Mouse (Mus musculus) adrenal gland, postnatal 10 days (tissue): ENCODE measurements around the gene Cdk11b. TPM values are rescaled to one million over a fixed set of nuclear protein-coding genes. Genes with fewer than 3 reads are reported as not detected.
"Not testable (repeated sequence)": the region's sequence is repeated elsewhere in the genome, so short reads cannot be mapped to it uniquely, and the experiment has no call there.

ENCODE experiments used
- DNase-seq: peaks from one replicate; pipeline ENCODE4 v3.0.0; 2021; ENCODE audit warnings: mixed read lengths
- total RNA-seq, 2 experiments: library from RNA; stranded (reverse); gene quantifications; 2 replicates each; pipeline ENCODE4 v1.2.3; 2021

Gene Cdk11b
- total RNA-seq, 2 experiments from 2014 or later: 34.6 to 38.3 TPM

- DNase-seq: no peak
These were observed 19.5 kb upstream of the Cdk11b start for GRCm38 (mm10) chr4:155605132-155605531.

GRCm38 (mm10) chr4:155606825-155607224, 17.8 kb upstream of the Cdk11b start:
- DNase-seq: no peak

DNA sequence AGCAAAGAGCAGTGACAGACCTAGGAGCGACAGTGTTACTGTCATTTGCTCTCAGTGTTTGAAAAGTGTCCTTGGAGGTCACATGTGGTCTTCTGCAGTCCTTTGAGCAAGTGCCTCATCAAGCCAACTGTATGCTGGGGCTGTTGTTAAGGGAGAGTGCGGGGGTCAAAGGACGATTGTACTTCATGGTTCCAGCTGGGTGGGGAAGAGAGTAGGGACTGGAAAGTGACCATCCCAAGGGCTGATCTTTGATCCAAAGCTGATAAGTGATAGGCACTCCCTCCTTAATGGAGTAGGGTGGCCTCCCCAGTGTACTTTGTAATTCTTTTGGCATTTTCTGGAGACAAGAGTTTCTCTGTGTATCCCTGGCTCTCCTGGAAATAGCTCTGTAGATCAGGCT, 12.8 kb upstream of the Cdk11b start:
- no peak for DNase-seq

- no peak for DNase-seq
These were observed 11.4 kb upstream of the Cdk11b start for GRCm38 (mm10) chr4:155613264-155613663.

- no peak for DNase-seq
These were observed 6.3 kb upstream of the Cdk11b start for GRCm38 (mm10) chr4:155618321-155618720.

- no peak for DNase-seq
These were observed 5.6 kb downstream of the Cdk11b start for GRCm38 (mm10) chr4:155630267-155630666.

- DNase-seq: no peak
These were observed 11.3 kb downstream of the Cdk11b start for GRCm38 (mm10) chr4:155635766-155636499.

- no peak for DNase-seq
These were observed 18.9 kb downstream of the Cdk11b start for GRCm38 (mm10) chr4:155643531-155643930.

DNA sequence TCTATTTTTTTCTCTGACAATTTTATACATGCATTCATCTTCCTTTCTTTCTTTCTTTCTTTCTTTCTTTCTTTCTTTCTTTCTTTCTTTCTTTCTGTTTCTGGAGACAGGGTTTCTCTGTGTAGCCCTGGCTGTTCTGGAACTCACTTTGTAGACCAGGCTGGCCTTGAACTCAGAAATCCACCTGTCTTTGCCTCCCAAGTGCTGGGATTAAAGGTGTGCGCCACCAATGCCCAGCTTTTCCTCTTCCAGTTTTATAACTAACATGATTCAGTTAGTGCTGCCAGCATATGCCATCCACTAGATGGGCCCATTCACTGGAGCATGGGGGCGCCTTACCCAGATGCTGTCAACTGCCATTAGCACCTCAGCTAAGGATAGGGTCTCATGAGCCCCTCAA, 20.7 kb downstream of the Cdk11b start, which contains the start of gene Gm10563:
Gene Gm10563 (minus strand): TSS at position 101 of the 400 bp plus-strand sequence.
- DNase-seq: not testable (repeated sequence)

DNA sequence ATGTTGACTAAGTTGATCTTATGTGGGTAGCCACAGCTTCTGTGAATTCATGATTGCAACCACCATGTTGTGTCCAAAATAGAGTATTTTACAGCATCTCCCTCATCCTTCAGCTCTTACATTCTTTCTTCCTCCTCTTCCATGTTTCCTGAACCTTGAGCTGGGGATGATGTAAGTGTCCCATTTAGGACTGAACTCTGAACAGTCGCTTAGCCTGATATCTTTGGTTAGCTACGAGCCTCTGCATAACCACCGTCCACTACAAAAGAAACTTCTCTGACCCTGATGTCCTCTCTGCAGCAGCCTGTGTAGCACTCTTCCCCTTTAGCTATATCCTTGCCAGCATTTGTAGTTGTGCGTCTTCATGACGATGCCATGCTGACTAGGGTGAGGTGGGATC, 21.1 kb downstream of the Cdk11b start:
- no peak for DNase-seq

DNA sequence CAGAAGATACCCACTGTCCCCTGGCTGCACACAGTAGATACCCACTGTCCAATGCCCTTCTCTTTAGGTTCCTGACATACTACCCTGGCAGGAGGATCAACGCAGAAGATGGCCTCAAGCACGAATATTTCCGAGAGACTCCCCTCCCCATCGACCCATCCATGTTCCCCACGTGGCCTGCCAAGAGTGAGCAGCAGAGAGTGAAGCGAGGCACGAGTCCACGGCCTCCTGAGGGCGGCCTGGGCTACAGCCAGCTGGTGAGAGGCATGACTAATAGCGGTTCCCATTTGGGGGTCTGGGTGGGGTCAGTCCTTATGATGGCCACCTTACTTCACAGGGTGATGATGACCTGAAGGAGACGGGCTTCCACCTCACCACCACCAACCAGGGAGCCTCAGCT, 24.7 kb downstream of the Cdk11b start:
- no peak for DNase-seq

DNA sequence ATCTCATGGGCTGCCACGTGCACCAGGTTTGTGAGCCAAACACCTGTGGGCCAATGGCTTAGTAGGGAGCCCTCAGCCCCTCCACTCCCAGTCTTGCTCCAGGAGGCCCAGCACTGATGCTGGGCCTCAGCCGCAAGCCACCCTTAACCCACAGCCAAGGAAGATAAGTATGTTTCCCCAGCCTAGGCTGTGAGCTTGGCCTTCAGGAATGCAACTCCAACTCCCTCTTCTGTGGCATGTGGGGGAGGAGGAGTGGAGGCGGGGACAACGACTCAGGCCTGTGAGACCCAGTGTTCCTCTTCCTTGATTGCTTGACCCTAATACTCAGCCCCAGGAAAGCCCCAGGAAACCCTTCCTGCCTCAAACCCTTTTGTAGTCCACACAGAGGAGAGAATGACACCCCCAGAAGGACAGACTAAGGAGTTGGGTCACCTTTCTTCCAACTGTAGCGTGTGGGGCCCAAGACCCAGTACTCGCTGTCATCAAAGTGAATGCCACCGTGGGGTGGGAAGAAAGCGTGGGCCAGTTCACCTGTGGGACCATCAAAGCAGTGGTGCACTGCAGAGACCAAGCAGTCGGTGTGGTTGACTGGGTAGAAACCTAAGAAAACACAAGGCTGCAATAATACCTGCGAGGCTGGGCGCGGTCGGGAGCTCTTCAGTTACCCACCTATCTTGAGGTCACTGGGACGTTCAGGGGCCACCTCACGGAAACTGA, 27.1 kb downstream of the Cdk11b start:
- no peak for DNase-seq

- no peak for DNase-seq
These were observed 27.8 kb downstream of the Cdk11b start for GRCm38 (mm10) chr4:155652283-155653085.

GRCm38 (mm10) chr4:155653086-155653450, 28.4 kb downstream of the Cdk11b start, which contains the start of gene Mmp23:
Mmp23 (minus strand) TSS chr4:155653384.
- DNase-seq: peak; percentile 62

DNA sequence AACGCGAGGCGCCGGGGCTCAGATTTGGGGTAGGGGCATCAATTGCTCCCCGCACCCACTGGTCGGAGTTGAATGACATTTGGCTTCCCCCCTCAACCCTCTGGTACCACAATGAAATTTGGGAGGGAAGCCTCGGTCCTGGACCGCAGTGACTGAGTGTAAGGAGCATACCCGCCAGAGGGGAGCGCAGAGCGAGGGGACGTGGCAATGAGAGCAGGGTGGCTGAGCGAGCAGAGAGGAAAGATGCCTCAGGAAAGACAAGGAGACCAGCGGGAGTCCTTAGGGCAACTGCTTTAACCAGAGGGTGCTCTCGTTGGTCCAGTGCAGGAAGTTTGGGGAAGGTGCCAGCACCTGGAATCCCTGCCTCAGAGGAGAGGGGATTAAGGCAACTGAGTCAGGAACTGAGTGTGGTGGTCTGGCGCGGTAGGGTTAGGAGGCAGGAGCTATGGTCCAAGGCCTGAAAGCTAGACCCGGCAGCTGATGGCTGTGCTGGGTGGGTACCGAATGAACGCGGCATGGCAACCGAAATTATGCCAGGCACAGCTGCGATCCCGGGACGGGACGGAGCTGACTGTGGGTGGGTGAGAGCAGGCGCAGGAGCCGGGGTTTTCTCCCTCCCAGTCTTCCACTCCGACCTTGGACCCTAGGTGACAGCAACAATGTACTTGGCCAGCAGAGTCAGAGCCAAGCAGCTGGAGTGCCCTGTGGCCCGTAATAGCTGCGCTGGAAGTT, 29.0 kb downstream of the Cdk11b start:
- DNase-seq: no peak

DNA sequence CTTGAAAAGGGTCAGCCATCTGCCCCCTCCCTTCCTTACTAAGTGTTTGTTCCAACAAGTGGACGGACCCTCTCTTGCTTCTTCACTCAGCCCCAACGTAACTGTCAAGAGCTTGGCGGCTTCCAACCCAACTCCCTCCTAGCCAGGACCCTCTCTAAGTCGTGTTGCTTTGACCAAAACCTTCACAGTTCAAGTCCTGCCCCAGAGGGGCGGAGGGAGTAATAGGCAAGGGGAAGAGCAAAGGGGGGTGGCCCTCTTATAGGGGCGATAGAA, 29.5 kb downstream of the Cdk11b start:
- no peak for DNase-seq

GRCm38 (mm10) chr4:155654456-155655298, 30.0 kb downstream of the Cdk11b start:
- peak; percentile 71 for DNase-seq

- no peak for DNase-seq
These were observed 31.6 kb downstream of the Cdk11b start for GRCm38 (mm10) chr4:155656214-155656751.

DNA sequence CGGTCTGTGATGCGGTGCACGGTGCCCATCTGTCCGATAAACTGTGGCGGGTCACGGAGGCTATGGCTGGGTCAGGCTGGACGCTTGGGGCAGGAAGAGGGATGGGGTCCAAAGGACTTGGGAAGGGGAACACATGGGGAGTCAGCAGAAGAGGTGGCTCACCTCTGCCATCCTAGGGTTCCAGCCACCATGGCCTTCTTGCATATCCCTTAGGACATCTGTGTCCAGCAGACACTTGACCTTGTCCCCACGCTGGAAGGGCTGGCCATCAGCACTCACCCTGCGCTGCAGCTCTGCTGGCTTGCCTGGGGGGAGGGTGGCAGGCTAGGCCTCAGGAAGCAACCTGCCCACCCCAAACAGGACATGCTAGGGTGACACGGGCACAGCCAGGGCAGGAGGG, 34.3 kb downstream of the Cdk11b start:
- no peak for DNase-seq

DNA sequence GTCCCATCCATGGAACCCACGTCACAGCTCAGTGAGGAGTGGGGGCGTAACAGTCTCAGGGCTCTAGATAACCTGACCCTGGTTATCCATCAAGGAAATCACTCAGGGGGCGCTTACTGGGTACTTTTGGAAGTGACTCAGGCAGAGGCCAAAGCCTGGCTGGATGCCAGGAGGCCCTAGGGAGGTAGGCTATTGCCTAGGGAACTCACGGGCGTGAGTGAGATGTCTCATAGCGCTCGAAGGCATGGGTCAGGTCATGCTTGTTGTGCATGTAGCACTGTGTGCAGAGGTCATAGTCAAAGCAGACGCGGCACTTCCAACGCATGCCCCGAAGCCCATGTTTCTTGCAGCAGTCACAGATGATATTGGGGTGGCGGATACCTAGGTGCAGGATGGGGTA, 36.0 kb downstream of the Cdk11b start:
- DNase-seq: peak; percentile 80

DNA sequence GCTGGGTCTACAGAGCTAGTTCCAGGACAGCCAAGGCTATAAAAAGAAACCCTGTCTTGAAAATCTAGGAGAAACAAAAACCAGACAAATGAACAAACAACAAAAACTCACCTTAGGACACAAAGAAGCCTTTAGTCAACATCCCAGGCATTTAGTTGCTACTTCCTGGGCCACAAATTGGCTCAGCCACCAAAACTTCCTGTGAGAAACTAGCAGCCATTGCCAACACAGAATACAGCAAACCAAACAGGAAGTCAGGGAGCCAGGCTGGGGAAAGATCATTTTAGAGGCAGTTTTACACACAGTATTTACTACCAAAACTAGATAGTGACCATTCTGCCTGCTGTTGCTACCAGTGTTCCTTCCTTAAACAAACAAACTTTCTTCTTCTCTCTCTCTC, 42.2 kb downstream of the Cdk11b start:
- no peak for DNase-seq
